Mouse (Mus musculus): ENCODE results near the gene Cbfa2t3.

DNA sequence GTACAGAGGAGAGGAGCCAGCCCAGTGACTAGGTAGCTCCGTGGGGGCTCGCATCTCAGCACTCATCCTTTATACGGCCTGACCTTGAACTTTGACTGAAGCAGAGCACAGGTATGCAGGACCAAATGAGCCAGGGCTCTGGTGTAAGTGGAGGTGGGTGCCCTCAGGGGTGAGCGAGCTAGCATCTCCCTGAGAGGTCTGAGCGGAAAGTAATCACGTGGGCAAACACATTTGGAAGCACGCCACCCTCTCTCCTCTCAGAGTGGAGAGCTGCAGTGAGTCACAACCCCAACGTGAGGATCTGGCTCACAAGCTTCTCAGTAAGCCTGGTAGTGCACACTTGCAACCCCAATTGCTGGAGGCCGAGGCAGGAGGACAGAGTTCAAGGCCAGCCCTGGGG is 56.8 kb downstream of the Cbfa2t3 start:
- TF ChIP-seq POLR2A (IDR thresholded peaks at IDR 0.05; ENCODE audit: borderline replicate concordance, control insufficient read depth, low read depth, low read length) = no peak
- no peak for TF ChIP-seq CTCF (IDR thresholded peaks at IDR 0.05; ENCODE audit: control insufficient read depth, insufficient read depth, low read length)
